Mouse (Mus musculus): ENCODE data around the gene Cdca4.

DNA sequence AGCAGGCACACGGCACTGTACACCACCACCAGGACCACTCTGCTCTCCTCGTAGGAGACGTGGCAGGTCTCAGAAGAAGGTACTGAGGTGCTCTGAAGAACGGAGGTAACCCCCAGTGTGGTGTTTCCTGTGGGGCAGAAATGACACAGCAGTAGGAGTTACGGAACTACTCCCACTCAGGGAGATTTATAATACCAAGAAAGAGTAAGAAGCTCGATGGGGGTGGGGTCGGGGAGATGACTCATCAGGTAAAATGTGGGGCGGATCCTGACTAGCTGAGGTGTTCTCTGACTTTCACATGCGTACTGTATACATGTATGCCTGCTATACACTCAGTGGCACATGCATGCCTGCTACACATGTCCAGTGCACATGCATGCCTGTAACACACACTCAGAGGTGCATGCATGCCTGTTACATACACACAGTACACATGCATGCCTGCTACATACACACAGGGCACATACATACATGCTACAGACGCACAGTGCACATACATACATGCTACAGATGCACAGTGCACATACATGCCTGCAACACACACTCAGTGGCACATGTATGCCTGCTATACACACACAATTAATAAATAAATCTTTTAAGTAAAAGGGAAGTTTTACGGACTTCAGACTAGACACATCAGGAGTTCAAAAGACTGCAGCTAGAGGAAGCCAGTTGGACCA is 24.0 kb upstream of the Cdca4 start:
- TF ChIP-seq POLR2A (IDR thresholded peaks at IDR 0.05; ENCODE audit: control insufficient read depth, extremely low read depth, insufficient read depth, low read length, poor library complexity) = no peak
- no peak for TF ChIP-seq CTCF (IDR thresholded peaks at IDR 0.05; ENCODE audit: borderline replicate concordance, control insufficient read depth, extremely low read depth, insufficient read depth, low read length, poor library complexity)

Data from thymus, adult 2 months (tissue).